Mouse (Mus musculus) lung, postnatal 0 days (tissue): ENCODE data around the gene Bach2. TPM values are rescaled to one million over a fixed set of nuclear protein-coding genes. Genes with fewer than 3 reads are reported as not detected.

Experiments
- ATAC-seq: fragments of 200-750 bp; cut with Nextera tagmentation; 2 replicates; pipeline ENCODE4 v1.8.0; 2017; ENCODE audit warnings: moderate library complexity
- DNase-seq: peaks from one replicate; pipeline ENCODE4 v3.0.0-alpha.2; 2016; ENCODE audit warnings: low spot score
- H3K27ac ChIP-seq: fragments of 300-500 bp; sonication (generic); 2 replicates; pipeline ENCODE4 v1.5.1; 2014; ENCODE audit warnings: antibody characterized with exemption, mild to moderate bottlenecking, low read length, mixed read lengths
- H3K27me3 ChIP-seq: fragments of 300-500 bp; sonication (generic); replicated peaks from 2 replicates; pipeline ENCODE4 v1.6.1; 2014; ENCODE audit warnings: low read length, mixed read lengths; ENCODE audit not compliant: insufficient read depth
- H3K36me3 ChIP-seq: fragments of 300-500 bp; sonication (generic); 2 replicates; pipeline ENCODE4 v1.6.1; 2014; ENCODE audit warnings: low read length, mixed read lengths; ENCODE audit not compliant: insufficient read depth
- H3K4me1 ChIP-seq: fragments of 300-500 bp; sonication (generic); 2 replicates; pipeline ENCODE4 v1.6.1; 2014; ENCODE audit warnings: antibody characterized with exemption, low read depth, low read length, mixed read lengths; ENCODE audit not compliant: insufficient read depth
- H3K4me2 ChIP-seq: fragments of 300-500 bp; sonication (generic); replicated peaks from 2 replicates; pipeline ENCODE4 v1.6.1; 2014; ENCODE audit warnings: low read depth, mild to moderate bottlenecking, low read length, moderate library complexity, mixed read lengths
- H3K4me3 ChIP-seq: fragments of 300-500 bp; sonication (generic); 2 replicates; pipeline ENCODE4 v1.5.1; 2014; ENCODE audit warnings: low read depth, low read length
- H3K9ac ChIP-seq: fragments of 300-500 bp; sonication (generic); replicated peaks from 2 replicates; pipeline ENCODE4 v1.6.1; 2014; ENCODE audit warnings: low read depth, mild to moderate bottlenecking
- H3K9me3 ChIP-seq: fragments of 300-500 bp; sonication (generic); 2 replicates; pipeline ENCODE4 v1.6.1; 2016; ENCODE audit warnings: low read length, mixed read lengths
- CTCF ChIP-seq: IDR thresholded peaks from 2 replicates; pipeline ENCODE4 v1.5.1; 2016; ENCODE audit warnings: antibody characterized with exemption, mild to moderate bottlenecking
- EP300 ChIP-seq: IDR thresholded peaks from 2 replicates; pipeline ENCODE4 v1.6.1; 2016; ENCODE audit warnings: antibody characterized with exemption, mild to moderate bottlenecking, control low read depth
- whole genome bisulfite sequencing: fragments of 180-500 bp; shearing (Covaris S2); extraction: QIAGEN DNeasy Blood & Tissue Kit; methylation state at CpG from one replicate; pipeline ENCODE4 v1.1.7; 2014; 5-methylcytosine and 5-hydroxymethylcytosine counted together
- polyA plus RNA-seq: library from polyadenylated mRNA; unstranded; fragments of >200 nt; fragmentation: Nextera tagmentation; extraction: Ambion mirVana; gene quantifications from 2 replicates; pipeline ENCODE4 v1.2.1, GENCODE M21; 2015

Gene Bach2
- polyA plus RNA-seq, 1 experiment from 2014 or later: 8.8 TPM

DNA sequence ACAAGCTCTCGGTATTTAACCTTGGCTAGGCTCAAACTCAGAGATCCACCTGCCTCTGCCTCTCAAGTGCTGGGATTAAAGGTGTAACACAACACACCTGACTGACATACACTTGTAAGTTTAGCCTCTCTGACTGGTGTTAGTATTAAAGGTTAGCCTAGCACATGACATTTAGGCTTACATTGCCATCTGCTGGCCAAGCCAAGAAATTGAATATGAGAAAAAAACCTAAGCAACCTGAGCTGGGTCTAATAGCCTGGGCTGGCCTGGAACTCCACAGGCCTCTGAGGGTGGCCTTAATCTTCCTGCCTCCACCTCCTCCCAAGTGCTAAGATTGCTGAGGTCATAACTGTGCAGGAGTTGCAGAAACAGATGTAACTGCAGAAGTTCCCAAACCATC is 333.5 kb downstream of the Bach2 start:
- Histone ChIP-seq H3K4me2 (no peak overlapping the region), H3K9ac (no peak overlapping the region), H3K4me1 (no peaks in the 10 kb centered on the region), H3K36me3 (peaks cover 8% of the 10 kb centered on the region; the same call in 1 of the 2 replicates), H3K27me3 (no peaks in the 10 kb centered on the region), H3K4me3 (no peak overlapping the region), H3K27ac (no peak overlapping the region), H3K9me3 (no peaks in the 10 kb centered on the region)
- ATAC-seq (peak; percentile 50), DNase-seq (peak; percentile 69)
- TF ChIP-seq CTCF (peak; percentile 81), EP300 (no peak)
- WGBS: 40% methylated on average over 1 of the region's 1 CpGs

DNA sequence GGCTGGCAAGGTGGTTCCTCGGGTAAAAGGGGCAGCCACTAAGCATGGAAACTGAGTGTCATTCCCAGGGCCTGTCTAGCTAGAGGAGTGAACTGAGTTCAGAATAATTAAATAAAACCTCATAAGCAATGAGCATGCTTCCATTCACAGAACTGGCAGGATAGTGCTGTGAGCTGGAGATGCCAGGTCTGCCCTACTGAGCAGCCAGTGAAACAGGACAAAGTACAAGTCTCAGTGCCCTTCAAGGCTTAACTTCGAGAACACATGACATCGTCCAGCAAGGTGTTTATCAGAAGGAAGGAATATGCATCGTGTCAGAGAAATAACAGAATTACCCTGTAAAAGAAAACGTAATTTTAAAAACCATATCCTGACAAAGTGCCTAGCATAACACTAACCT is 335.0 kb downstream of the Bach2 start:
- ATAC-seq: no peak
- H3K27me3 ChIP-seq: no peaks in the 10 kb centered on the region

DNA sequence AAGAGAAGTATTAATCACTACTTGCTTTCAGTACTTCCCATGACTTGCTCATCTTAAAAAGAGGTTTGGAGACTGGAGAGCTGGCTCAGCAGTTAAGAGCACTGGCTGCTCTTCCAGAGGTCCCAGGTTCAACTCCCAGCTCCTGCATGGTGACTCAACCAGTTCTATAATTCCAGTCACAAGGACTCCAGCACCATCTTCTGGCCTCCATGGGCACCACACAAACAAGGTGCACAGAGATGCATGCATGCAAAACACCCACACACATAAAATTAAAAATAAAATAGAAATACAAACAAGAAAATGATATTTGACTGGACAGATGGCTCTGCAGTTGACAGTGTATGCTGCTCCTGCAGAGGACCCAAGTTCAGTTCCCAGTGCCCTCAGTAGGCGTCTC is 336.0 kb downstream of the Bach2 start:
- 76% methylated on average over 1 of the region's 1 CpGs for WGBS
- H3K4me1 ChIP-seq: no peaks in the 10 kb centered on the region
- ATAC-seq: no peak
- H3K27ac ChIP-seq: no peak overlapping the region
- TF ChIP-seq EP300 (no peak), CTCF (peak; percentile 39)
- no peak for DNase-seq
- H3K9ac ChIP-seq: no peak overlapping the region
- H3K9me3 ChIP-seq: no peaks in the 10 kb centered on the region
- no peak overlapping the region for H3K4me3 ChIP-seq
- peaks cover 8% of the 10 kb centered on the region; the same call in 1 of the 2 replicates for H3K36me3 ChIP-seq
- H3K4me2 ChIP-seq: no peak overlapping the region
- no peaks in the 10 kb centered on the region for H3K27me3 ChIP-seq

More for the DNA sequence above, 335.0 kb downstream of the Bach2 start:
- TF ChIP-seq CTCF: no peak
- TF ChIP-seq EP300: no peak
- WGBS: 88% methylated on average over 5 of the region's 5 CpGs
- Histone ChIP-seq H3K9ac (no peak overlapping the region), H3K4me1 (no peaks in the 10 kb centered on the region), H3K36me3 (peaks cover 8% of the 10 kb centered on the region; the same call in 1 of the 2 replicates), H3K9me3 (no peaks in the 10 kb centered on the region), H3K4me2 (no peak overlapping the region), H3K27ac (no peak overlapping the region), H3K4me3 (no peak overlapping the region)
- no peak for DNase-seq

GRCm38 (mm10) chr4:32575165-32575564 is 336.6 kb downstream of the Bach2 start:
- H3K27ac ChIP-seq: no peak overlapping the region
- no peaks in the 10 kb centered on the region for H3K27me3 ChIP-seq
- no peaks in the 10 kb centered on the region for H3K4me1 ChIP-seq
- no peak overlapping the region for H3K4me3 ChIP-seq
- peaks cover 11% of the 10 kb centered on the region; the same call in 1 of the 2 replicates for H3K36me3 ChIP-seq
- 54% methylated on average over 9 of the region's 9 CpGs for WGBS
- peak; percentile 27 for DNase-seq
- ATAC-seq: no peak
- no peak overlapping the region for H3K9ac ChIP-seq
- no peak for TF ChIP-seq EP300
- no peak for TF ChIP-seq CTCF
- no peak overlapping the region for H3K4me2 ChIP-seq
- H3K9me3 ChIP-seq: no peaks in the 10 kb centered on the region

- TF ChIP-seq CTCF (no peak), EP300 (no peak)
- Histone ChIP-seq H3K27me3 (no peaks in the 10 kb centered on the region), H3K4me1 (no peaks in the 10 kb centered on the region), H3K9ac (no peak overlapping the region), H3K36me3 (peaks cover 14% of the 10 kb centered on the region; the same call in 1 of the 2 replicates), H3K9me3 (no peaks in the 10 kb centered on the region), H3K4me2 (no peak overlapping the region), H3K4me3 (no peak overlapping the region), H3K27ac (no peak overlapping the region)
- DNase-seq (no peak), ATAC-seq (no peak)
- WGBS: 78% methylated on average over 8 of the region's 8 CpGs
These were observed 341.2 kb downstream of the Bach2 start for GRCm38 (mm10) chr4:32579850-32580249.

- no peaks in the 10 kb centered on the region for H3K27me3 ChIP-seq
- 60% methylated on average over 6 of the region's 6 CpGs for WGBS
- H3K4me1 ChIP-seq: no peaks in the 10 kb centered on the region
- H3K4me3 ChIP-seq: no peak overlapping the region
- H3K36me3 ChIP-seq: peaks cover 6% of the 10 kb centered on the region; the same call in 1 of the 2 replicates
- ATAC-seq: no peak
- no peak overlapping the region for H3K4me2 ChIP-seq
- no peak for TF ChIP-seq CTCF
- no peak for TF ChIP-seq EP300
- no peak overlapping the region for H3K27ac ChIP-seq
- H3K9me3 ChIP-seq: no peaks in the 10 kb centered on the region
- DNase-seq: no peak
- no peak overlapping the region for H3K9ac ChIP-seq
These were observed 345.6 kb downstream of the Bach2 start for GRCm38 (mm10) chr4:32584181-32584580.

DNA sequence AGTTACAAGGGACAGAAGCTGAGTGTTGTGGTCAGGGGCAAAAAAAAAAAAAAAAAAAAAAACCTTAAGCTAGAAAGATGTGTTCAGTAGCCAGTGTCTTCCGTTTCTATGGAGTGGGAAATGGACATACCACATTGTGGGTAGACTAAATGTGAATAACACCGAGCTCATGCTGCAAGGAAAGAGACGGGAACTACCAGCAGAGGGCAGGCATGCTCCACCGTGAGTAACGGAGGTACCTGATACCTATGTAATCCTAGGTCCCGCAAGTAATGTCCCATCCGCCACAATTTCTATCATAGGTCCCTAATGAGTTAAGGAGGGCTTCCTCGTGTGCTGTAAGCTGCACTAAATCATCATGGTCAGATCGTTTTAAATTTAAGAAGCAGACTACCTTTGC is 348.0 kb downstream of the Bach2 start:
- 11% methylated on average over 9 of the region's 9 CpGs for WGBS
- no peak overlapping the region for H3K4me3 ChIP-seq
- TF ChIP-seq EP300 (no peak), CTCF (peak; percentile 83)
- no peak overlapping the region for H3K4me2 ChIP-seq
- no peaks in the 10 kb centered on the region for H3K4me1 ChIP-seq
- no peaks in the 10 kb centered on the region for H3K36me3 ChIP-seq
- H3K9me3 ChIP-seq: no peaks in the 10 kb centered on the region
- DNase-seq (peak; percentile 55), ATAC-seq (no peak)
- H3K27me3 ChIP-seq: no peaks in the 10 kb centered on the region
- no peak overlapping the region for H3K9ac ChIP-seq
- no peak overlapping the region for H3K27ac ChIP-seq
